12 mouse cellular contexts compared by ENCODE assay signal in the genomic region with DNA sequence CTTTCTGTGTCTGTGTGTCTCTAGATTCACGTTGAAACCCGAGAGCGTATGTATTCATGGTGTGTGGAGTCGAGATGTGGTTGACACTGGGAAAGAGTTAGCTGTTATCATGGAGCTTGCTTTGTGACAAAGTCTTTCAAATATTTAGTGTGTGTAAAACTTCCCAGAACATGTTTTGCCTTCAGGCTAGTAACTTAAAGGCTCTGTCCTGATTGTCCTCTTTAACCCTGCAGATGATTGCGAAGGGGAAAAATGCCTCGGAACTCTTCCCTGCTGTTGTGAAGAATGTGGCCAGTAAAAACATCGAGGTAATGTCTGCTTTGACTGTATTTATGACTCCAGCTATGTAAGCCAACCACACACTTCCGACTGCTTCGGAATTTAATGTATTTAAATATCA.
"Had no signal": no experiment of that assay in that cellular context is flagged by ENCODE, and none has a peak within 500 bp of the region (broad histone marks: within the 10 kb centered on the region; RNA-seq: fewer than 3 reads in every experiment).

No protein-coding gene starts in this region.

- H3K27me3 ChIP-seq: liver, embryonic 15.5 days; midbrain, embryonic 13.5 days; stomach, embryonic 15.5 days had no signal

- H3K4me1 ChIP-seq: liver, embryonic 15.5 days; midbrain, embryonic 13.5 days had no signal

- H3K27ac ChIP-seq: liver, embryonic 15.5 days; midbrain, embryonic 13.5 days; stomach, embryonic 15.5 days had no signal

- H3K9me3 ChIP-seq: liver, embryonic 15.5 days; midbrain, embryonic 13.5 days; stomach, embryonic 15.5 days had no signal

- H3K4me3 ChIP-seq: layer of hippocampus, adult 2 months; liver, embryonic 15.5 days; midbrain, embryonic 13.5 days; stomach, embryonic 15.5 days had no signal

- ATAC-seq: lung, postnatal 0 days; midbrain, embryonic 13.5 days had no signal

- H3K9ac ChIP-seq: liver, embryonic 15.5 days; midbrain, embryonic 13.5 days; stomach, embryonic 15.5 days had no signal

- DNase-seq: kidney, adult 8-10 months; kidney, postnatal 4 days; lung, adult 2 months; lung, postnatal 36 days; right cerebral cortex, postnatal 14 days; thymus, postnatal 36 days had no signal

- H3K4me2 ChIP-seq: liver, embryonic 11.5 days; liver, embryonic 15.5 days; midbrain, embryonic 13.5 days; stomach, embryonic 15.5 days had no signal
